Mouse (Mus musculus) adrenal gland, adult 8-10 months (tissue): ENCODE results near the gene Slc25a13. TPM values are rescaled to one million over a fixed set of nuclear protein-coding genes. Genes with fewer than 3 reads are reported as not detected.

ENCODE experiments used
- DNase-seq: peaks from one replicate; pipeline ENCODE4 v3.0.0; 2022
- total RNA-seq, 4 experiments: library from RNA; stranded (reverse); gene quantifications; 2 replicates each; pipeline ENCODE4 v1.2.4; 2022

Gene Slc25a13
- total RNA-seq, 4 experiments from 2014 or later = 9.9 to 18.3 (median 13.0) TPM

- DNase-seq = no peak
Observed at GRCm38 (mm10) chr6:6167339-6168126, 49.4 kb downstream of the Slc25a13 start.

GRCm38 (mm10) chr6:6162993-6163623 is 53.9 kb downstream of the Slc25a13 start:
- no peak for DNase-seq

GRCm38 (mm10) chr6:6162146-6162545 is 54.8 kb downstream of the Slc25a13 start:
- no peak for DNase-seq

GRCm38 (mm10) chr6:6160645-6161426 is 56.1 kb downstream of the Slc25a13 start:
- DNase-seq = no peak

GRCm38 (mm10) chr6:6159221-6159859 is 57.6 kb downstream of the Slc25a13 start:
- no peak for DNase-seq

GRCm38 (mm10) chr6:6153426-6153825 is 63.5 kb downstream of the Slc25a13 start:
- peak; percentile 7 for DNase-seq

- no peak for DNase-seq
Observed at GRCm38 (mm10) chr6:6150811-6151210, 66.2 kb downstream of the Slc25a13 start.

GRCm38 (mm10) chr6:6149751-6150150 is 67.2 kb downstream of the Slc25a13 start:
- no peak for DNase-seq

- DNase-seq = no peak
Observed at GRCm38 (mm10) chr6:6149329-6149728, 67.6 kb downstream of the Slc25a13 start.

GRCm38 (mm10) chr6:6145412-6145811 is 71.6 kb downstream of the Slc25a13 start:
- no peak for DNase-seq

GRCm38 (mm10) chr6:6143525-6143924 is 73.4 kb downstream of the Slc25a13 start:
- DNase-seq = no peak

GRCm38 (mm10) chr6:6140370-6140769 is 76.6 kb downstream of the Slc25a13 start:
- DNase-seq = no peak

GRCm38 (mm10) chr6:6139061-6139460 is 77.9 kb downstream of the Slc25a13 start:
- DNase-seq = no peak

GRCm38 (mm10) chr6:6136812-6137211 is 80.2 kb downstream of the Slc25a13 start:
- DNase-seq = no peak

GRCm38 (mm10) chr6:6134935-6135334 is 82.0 kb downstream of the Slc25a13 start:
- DNase-seq = no peak

- no peak for DNase-seq
Observed at GRCm38 (mm10) chr6:6133556-6134050, 83.4 kb downstream of the Slc25a13 start.

GRCm38 (mm10) chr6:6132047-6132446 is 84.9 kb downstream of the Slc25a13 start:
- DNase-seq = no peak

GRCm38 (mm10) chr6:6125620-6126019 is 91.4 kb downstream of the Slc25a13 start:
- DNase-seq = no peak

GRCm38 (mm10) chr6:6121904-6122303 is 95.1 kb downstream of the Slc25a13 start:
- DNase-seq = no peak

- DNase-seq = peak; percentile 20
Observed at GRCm38 (mm10) chr6:6120841-6121240, 96.1 kb downstream of the Slc25a13 start.

GRCm38 (mm10) chr6:6115771-6116170 is 101.2 kb downstream of the Slc25a13 start:
- DNase-seq = peak; percentile 6

- DNase-seq = no peak
Observed at GRCm38 (mm10) chr6:6113776-6114175, 103.2 kb downstream of the Slc25a13 start.
